In the genomic region with DNA sequence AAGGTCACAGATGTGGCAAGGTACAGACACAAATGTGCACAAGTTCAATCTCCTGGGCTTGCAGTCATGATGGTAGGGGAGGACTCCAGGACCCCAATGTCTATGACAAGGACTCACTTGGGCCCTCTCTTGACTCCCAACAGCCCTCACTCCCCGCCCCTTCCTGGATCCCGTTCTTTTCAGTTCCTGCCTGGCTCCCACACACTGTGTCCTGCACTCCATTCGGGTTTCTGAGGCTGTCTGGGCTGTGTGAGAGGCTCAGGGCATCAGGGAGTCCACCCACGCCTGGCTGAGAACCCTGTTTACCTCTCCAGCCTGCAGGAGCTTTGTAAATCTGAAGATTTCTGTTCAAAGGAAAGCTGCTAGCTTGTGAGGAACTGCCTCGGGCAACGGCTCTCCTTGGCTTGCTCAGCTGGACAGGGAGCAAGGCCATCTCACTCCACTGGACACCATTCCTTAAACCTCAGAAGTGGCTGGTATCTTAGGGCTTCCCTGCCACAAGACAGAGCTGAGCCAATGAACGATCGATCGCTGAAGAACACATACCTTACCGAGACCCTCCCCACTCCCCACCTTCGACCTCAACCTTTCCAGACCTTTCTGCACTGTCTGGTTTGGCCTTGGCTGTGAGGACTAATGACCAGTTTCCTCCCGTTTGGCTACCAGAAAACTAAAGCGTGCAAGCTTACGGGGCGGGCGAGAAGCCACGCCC, we compare ENCODE assay signal across 9 mouse cellular contexts.
A peak's percentile ranks its signal among the peaks of the same experiment; 100 is the strongest.
DNase-seq lines count a peak whose midpoint lies in the region; ATAC-seq and TF ChIP-seq lines count a peak whose summit lies in the region.
"Had no signal": no experiment of that assay in that cellular context is flagged by ENCODE, and none has a peak within 500 bp of the region (broad histone marks: within the 10 kb centered on the region; RNA-seq: fewer than 3 reads in every experiment).

No protein-coding gene starts in this region.

- H3K36me3 ChIP-seq in lung, embryonic 15.5 days = no peaks in the 10 kb centered on the region
- H3K36me3 ChIP-seq in hindbrain, postnatal 0 days (ENCODE audit: insufficient read depth, low read length) = no peaks in the 10 kb centered on the region

- DNase-seq in adrenal gland, adult 2 months = peak; percentile 23
- no peak for DNase-seq in adrenal gland, postnatal 25 days
- DNase-seq in lung, postnatal 4 days = no peak
- peak; percentile 14 for DNase-seq in hindbrain, postnatal 0 days (ENCODE audit: low spot score)
- no peak for DNase-seq in thymus, postnatal 25 days
- no peak for DNase-seq in spleen, postnatal 10 days (ENCODE audit: low spot score in 2 of 2)

- H3K9ac ChIP-seq in lung, embryonic 15.5 days = no peak overlapping the region
- H3K9ac ChIP-seq in hindbrain, postnatal 0 days (replicated peaks; ENCODE audit: low read length) = peak overlapping the region; percentile 21; the same call in 1 of the 2 replicates
- H3K9ac ChIP-seq: liver, embryonic 14.5 days had no signal

- TF ChIP-seq CTCF in hindbrain, postnatal 0 days (IDR thresholded peaks at IDR 0.05; ENCODE audit: low read depth) = no peak
- no peak for TF ChIP-seq CTCF in olfactory bulb, adult 2 months (IDR thresholded peaks at IDR 0.05; ENCODE audit: insufficient read depth, low read depth, low read length)

- no peak for TF ChIP-seq POLR2A in olfactory bulb, adult 2 months (IDR thresholded peaks at IDR 0.05; ENCODE audit: insufficient read depth, low read depth, low read length)

- peak overlapping the region; percentile 9; the same call in 1 of the 2 replicates for H3K4me3 ChIP-seq in lung, embryonic 15.5 days
- H3K4me3 ChIP-seq in hindbrain, postnatal 0 days (ENCODE audit: low read length) = no peak overlapping the region
- no peak overlapping the region for H3K4me3 ChIP-seq in olfactory bulb, adult 2 months (ENCODE audit: insufficient read depth, low read depth, low read length)

- H3K4me1 ChIP-seq in lung, embryonic 15.5 days = peaks cover 10% of the 10 kb centered on the region
- peaks cover 21% of the 10 kb centered on the region for H3K4me1 ChIP-seq in hindbrain, postnatal 0 days (ENCODE audit: insufficient read depth, low read length)
- peaks cover 25% of the 10 kb centered on the region for H3K4me1 ChIP-seq in olfactory bulb, adult 2 months (ENCODE audit: control insufficient read depth, insufficient read depth, low read length)

- whole genome bisulfite sequencing in lung, embryonic 15.5 days = 11% methylated on average over 17 of the region's 17 CpGs
- WGBS in hindbrain, postnatal 0 days = 17% methylated on average over 17 of the region's 17 CpGs
- WGBS in olfactory bulb, adult 2 months = 16% methylated on average over 17 of the region's 17 CpGs

- peaks cover 6% of the 10 kb centered on the region; the same call in 1 of the 2 replicates for H3K27me3 ChIP-seq in lung, embryonic 15.5 days
- no peaks in the 10 kb centered on the region for H3K27me3 ChIP-seq in hindbrain, postnatal 0 days (ENCODE audit: insufficient read depth, low read length)

- H3K27ac ChIP-seq in lung, embryonic 15.5 days = no peak overlapping the region
- peak overlapping the region; percentile 77 for H3K27ac ChIP-seq in hindbrain, postnatal 0 days
- H3K27ac ChIP-seq in olfactory bulb, adult 2 months (ENCODE audit: insufficient read depth, low read depth, low read length) = peak overlapping the region; percentile 15; the same call in 1 of the 2 replicates
- H3K27ac ChIP-seq: liver, embryonic 14.5 days had no signal

- ATAC-seq in lung, embryonic 15.5 days (ENCODE audit: borderline replicate concordance, extremely low read depth, low FRiP score, low TSS enrichment) = no peak
- peak; percentile 27; the same call in 1 of the 2 replicates for ATAC-seq in hindbrain, postnatal 0 days

- H3K4me2 ChIP-seq in lung, embryonic 15.5 days = peak overlapping the region; percentile 52
- peak overlapping the region; percentile 36 for H3K4me2 ChIP-seq in hindbrain, postnatal 0 days (ENCODE audit: low read depth, low read length)

- no peaks in the 10 kb centered on the region; the same call in 1 of the 2 replicates for H3K9me3 ChIP-seq in lung, embryonic 15.5 days
- H3K9me3 ChIP-seq in hindbrain, postnatal 0 days (ENCODE audit: low read length) = no peaks in the 10 kb centered on the region

Comparison
In these comparisons a context has a peak if more than half of its experiments do, and no peak if none do; other contexts are left out.
1. DNase-seq: peak in adrenal gland, adult 2 months (single experiment) and hindbrain, postnatal 0 days (single experiment); none in adrenal gland, postnatal 25 days (single experiment), lung, postnatal 4 days (0 of 2), thymus, postnatal 25 days (single experiment) and spleen, postnatal 10 days (0 of 2).